Mouse (Mus musculus): Measurements from ENCODE around the gene Fermt1.
A peak's percentile ranks its signal among the peaks of the same experiment; 100 is the strongest.

Fermt1 gene

DNA sequence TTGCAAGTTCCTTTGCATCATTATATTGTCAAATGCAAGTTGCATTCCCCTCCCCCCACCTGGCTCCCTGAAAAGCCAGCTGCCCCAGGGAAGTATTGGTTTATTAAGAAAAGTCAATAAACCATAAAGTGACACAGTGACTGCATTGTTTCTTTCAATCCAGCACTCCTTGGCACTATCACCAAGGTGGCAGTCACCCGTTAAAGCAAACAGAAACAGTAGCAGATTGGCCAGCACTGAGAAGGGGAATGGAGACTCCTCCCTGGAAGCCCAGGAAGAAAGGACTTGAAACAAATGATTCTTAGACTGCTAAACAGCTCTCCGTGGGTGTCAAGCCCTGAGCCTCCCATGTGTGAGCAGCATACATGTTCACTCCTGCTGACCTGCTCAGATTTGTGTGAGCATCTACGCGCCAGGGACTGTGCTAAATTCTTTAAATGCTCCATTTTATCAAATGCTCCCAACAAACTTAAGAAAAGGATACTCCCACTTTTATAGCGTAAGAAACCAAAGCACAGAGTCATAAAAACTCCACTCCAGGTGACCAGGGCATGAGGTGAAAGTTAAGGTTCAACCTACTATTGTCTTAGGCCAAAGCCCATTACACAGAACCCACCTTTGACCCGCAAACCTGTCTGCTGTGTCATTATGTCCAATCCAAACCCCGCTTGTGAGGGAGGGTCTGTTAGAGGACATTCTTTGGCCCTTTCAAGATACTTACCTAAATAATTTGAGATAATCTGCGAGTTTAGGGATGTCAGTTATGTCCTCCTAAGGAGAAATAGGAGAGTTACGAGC is 23.4 kb downstream of the Fermt1 start:
- DNase-seq (ENCODE audit: low spot score), result no peak

DNA sequence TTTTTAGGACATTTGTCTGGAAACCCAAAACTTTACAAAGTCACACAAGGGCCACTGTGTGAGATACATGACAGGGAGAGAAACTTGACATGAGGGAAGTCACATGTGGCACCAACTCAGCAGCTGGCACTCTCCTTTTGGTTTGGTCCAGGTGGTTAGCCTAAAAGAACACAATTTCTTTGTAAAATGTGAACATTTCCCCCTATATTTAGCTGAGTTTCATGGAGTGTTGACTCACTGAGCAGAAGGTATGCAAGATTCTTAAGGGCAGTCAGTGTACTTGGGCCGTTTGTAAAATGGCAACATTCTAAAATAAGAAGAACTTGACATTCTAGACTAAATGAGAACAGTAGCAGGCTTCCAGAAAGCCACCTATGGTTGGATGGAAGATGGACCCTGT is 30.9 kb downstream of the Fermt1 start:
- DNase-seq (ENCODE audit: low spot score), result no peak

DNA sequence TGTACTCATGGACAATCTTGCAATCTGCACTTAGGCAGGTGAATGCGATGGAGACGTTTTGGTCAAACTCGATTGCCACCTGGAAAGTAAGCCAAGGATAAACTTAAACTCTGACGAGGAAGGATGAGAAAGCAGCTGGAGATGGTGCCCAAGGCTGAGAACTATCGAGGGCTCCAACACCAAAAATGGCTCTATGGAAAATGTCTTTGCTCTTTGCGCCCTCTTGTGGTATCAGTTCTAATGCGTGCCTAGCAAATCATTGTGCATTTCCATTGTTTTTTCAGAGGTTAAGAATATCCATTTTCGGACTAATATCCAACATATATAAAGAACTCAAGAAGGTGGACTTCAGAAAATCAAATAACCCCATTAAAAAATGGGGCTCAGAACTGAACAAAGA is 38.9 kb downstream of the Fermt1 start:
- DNase-seq (ENCODE audit: low spot score), result peak; percentile 79

DNA sequence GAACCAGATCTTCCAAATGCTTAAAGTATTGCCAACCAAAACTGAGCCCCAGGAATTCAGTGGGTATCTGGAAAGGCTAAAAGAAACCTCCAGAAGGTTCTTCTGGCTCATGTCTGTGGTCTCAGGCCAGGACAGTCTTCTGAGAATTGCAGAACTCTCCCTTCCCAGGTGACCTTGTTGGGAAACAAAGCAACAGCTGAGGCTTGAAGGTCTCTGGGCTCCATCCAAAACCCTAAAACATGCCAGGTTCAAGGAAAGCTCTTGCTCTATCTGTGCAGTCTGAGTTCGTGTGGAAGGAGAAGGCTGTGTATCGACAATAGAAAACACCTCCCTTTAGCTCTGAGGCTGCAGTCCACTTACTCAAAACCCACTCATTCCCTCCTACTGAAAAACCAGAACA is 40.7 kb downstream of the Fermt1 start:
- no peak for DNase-seq (ENCODE audit: low spot score)

DNA sequence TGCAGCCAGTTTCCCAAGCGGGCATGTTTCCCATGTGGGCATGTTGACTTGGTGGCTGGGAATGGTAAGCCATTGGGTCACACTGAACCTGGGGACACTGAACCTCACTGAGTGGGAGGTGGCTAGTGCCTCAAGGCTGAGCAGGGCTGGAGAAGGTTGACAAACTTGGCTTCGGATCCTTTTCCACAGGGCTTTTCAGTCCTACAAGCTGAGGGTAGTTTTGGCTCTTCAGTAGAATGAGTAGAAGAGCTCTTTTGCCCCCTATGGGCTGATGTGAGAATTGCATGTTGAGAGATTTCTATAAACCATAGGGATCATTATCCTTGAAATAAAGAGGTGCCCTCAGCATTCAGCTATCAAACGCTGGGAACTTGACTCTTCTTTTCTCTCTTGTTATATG is 42.2 kb downstream of the Fermt1 start:
- peak; percentile 91 for DNase-seq (ENCODE audit: low spot score)

DNA sequence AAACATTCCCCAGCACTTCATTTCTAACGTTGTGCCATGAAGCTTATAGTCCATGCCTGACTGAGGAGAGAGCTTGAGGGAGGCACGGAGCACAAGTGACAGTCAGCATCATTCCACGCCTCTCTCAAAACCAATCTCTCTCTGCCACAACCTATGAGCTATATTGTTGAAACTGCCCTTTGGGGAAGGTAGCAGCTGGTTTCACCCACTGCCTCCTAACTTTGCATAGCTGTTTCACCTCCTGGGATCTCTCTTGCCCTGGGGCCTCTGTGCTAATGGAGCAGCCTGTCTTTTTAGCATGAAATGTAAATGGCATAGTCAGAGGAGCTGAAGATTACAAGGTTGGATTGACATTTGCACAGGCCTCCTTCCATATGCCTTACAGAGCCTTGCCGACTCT is 43.6 kb downstream of the Fermt1 start:
- DNase-seq (ENCODE audit: low spot score), result peak; percentile 2

DNA sequence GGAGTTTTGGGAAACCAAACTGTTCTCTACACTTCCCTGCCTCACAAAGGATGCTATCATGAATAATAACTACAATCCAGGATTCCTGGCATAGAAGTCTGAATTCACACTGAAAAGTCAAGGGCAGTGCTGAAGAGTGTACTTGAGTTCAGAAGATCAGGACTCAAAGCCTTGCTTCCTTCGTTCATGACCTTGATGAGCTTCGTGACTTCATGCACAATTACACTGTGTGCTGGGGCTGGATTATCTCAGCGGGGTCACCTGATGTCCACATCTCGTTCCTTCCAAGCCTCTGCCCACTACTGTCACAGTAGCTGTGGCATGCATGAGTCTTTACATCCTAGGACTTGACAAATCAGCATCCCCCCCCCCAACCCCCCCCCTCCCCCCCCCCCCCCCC is 44.1 kb downstream of the Fermt1 start:
- no peak for DNase-seq (ENCODE audit: low spot score)

DNA sequence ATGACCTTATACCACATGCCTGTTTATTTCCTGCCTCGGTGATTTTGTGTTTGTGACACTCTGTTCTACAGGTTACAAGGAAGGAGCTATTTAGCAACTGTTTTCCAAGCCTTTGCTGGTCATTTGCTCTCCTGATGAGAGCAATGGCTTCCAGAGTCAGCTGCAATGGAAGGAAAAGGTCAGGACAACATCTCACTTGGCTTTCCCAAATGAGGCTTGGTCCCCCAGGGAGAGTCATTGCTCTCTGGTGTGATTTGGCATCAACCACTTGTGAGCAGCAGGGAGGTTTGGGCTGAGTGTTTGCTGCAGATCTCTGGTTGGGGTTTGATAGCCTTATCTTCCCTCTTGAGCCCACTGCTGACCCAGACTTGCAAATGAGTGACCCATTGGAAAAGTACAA is 45.1 kb downstream of the Fermt1 start:
- no peak for DNase-seq (ENCODE audit: low spot score)

DNA sequence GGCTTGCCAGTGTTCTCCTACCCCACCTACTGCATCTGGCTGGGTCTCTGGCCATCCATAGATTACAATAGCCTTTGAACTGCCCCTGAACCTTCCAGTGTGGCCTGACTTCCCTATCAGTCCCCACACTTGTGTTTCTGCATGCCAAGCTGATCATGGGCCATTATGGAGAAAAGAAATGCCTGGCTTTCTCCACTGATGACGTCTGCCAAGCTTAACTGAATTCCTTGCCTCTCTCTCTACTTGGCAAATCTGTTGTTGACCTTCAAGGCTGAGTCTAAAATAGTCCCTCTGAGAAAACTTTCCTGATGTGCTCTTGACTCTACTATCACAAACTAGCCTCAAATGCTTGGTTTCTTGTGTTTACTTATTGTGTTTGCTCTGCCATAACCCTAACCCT is 47.5 kb downstream of the Fermt1 start:
- DNase-seq (ENCODE audit: low spot score), result no peak

DNA sequence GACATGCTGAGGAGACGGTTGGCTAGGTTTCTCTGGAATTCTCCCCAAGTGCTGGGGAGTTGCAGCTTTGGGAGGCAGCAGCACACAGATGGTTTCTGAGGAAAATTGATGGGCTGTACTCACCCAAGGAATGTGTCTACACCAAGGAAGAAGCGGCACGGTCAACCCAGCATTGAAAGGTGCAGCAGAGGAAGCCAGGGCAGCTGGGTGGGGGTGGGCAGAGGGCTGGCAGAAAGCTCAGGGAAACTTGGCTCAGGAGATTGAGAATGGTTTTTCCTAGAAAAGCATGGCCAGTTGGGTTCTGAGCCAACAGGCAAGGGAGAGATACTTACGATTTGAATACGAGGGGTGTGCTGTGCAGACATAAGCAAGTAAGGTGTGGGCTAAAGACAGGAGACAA is 51.9 kb downstream of the Fermt1 start:
- DNase-seq (ENCODE audit: low spot score), result no peak

DNA sequence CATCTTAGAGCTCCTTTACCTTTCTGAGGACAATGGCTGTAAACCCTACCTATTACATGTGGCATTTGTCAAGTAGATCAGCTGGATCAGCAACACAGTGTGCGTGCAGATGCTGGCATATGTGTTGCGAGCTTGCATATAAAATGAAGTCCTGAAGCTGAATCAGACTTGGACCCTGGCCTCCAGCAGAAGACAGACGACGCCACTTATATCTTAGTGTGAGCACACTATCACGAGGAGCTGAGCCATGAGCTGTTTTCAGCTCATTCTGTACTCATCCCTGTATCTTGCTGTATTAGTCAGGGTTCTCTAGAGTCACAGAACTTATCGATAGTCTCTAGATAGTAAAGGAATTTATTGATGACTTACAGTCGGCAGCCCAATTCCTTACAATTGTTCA is 60.4 kb downstream of the Fermt1 start:
- no peak for DNase-seq (ENCODE audit: low spot score)

DNA sequence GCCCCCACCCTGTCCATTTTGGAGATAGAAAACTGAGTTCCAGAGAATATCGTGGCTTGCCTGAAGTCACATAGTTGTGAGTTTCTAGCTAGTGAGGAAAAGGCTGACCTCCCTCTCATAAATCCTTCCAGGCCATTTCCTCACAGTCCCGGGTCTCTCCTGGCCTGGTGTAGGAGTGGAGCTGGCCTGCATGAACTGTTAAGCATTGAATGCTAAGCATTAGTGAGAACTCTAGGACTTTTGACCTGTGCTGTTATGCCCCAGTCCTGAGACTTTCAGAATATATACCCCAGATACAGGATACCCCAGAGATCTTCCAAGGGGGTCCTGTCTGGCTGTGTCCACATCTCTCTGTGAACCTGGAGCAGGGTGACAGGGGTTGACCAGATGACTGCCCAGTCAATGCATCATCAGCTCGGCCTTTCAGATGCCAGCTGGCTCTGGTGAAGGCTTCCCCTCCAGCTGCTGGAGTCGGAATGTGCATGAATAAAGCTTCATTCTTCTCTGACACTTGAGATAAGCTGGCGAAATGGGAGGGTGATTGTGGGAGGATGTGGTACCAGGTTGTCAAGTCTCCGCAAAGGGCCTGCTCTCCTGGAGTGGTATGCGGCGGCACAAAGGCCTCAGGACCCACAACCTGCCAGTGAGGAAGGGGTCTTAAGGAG is 61.3 kb downstream of the Fermt1 start:
- DNase-seq (ENCODE audit: low spot score), result peak; percentile 4

DNA sequence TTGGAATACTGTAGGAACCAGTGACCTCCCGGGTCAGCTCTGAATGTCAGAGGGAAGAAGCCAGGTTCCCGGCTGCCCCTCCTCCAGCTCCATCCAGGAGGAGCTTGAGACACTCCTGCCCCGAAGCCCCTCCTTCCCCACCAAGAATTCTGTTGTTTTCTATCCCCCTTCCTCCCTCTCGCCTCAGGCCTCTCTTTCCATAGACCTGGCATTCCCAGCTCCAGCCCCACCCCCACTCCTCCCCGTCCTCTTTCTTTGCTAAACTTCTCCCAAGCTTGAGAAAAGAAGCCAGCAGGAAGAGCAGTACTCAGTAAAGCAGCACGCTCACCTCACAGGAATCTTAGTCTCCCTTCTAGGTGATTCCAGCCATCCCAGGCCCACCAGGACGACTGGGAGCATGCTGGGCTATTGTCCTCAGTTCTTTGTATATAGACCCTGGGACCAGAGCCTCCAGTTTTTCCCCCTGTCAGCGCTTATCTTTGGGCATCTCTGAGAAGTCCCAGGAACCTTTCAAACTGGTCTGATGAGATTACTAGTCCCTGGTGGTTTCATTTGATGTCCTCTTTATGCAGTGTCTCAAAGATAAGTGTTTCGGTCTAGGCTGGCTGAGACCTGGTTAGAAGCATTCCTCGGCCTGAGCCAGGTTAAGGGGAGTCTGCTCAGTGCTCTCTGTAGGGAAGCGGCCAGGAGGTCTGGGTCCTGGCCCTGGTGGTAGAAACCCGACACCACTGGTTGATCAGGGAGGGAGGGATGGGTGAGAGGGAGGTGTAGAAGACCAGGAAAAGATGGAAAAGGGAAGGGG is 64.7 kb downstream of the Fermt1 start, which contains the start of gene Lrrn4:
Gene Lrrn4, minus strand, starts transcription at position 48 of the 802 bp plus-strand sequence.
- peak; percentile 48 for DNase-seq (ENCODE audit: low spot score)

DNA sequence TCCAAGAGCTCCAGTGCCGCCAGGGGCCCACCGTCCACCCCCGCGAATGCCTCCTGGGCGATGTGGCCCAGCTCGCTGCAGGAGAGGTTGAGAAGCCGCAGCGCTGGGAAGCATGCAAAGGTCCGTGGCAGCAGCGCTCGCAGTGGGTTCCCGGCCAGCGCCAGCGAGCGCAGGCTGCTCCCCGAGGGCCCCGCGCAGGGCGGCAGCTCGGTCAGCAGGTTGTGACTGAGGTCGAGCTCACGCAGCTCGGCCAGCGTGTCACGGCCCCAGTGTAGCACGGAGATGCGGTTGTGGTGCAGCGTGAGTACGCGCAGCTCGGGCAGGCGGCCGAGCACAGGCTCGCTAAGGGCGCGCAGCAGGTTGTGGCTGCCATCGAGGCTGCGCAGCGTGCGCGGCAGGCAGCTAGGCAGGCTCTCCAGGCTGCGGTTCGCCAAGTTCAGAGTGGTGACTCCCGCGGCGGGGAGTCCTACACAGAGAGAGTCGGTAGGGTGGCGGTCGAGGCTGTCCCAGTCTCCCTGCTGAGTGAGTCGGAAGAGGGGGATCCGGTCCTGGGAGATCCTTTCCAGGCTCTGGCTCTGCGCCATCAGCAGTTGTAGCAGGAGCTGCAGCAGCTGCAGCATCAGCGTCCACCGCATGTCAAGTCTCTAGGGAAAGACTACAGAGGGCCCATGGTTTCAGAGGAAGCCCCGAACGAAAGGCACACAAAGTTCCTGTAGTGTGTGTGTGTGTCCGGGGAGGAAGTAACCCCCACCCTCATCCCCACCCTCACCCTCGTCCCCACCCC is 66.3 kb downstream of the Fermt1 start:
- peak; percentile 59 for DNase-seq (ENCODE audit: low spot score)

DNA sequence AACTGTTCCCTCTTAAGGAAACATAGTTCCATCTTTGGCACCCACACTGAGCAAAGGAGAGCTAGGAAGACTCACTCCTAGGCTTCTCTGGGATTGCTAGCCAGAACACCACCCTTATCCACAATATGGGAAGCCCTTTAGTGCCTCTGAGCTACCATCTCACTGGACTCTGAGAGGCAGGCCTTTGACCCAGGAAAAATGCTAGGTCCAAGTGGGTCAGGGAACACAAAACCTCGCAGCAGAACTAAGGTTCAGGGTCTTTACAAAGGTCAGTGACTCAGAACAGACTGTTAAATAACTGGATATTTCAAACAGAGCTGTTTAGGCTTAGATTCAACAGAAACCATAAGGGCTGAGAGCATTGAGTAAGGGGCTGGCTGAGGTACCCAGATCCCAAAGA is 68.7 kb downstream of the Fermt1 start:
- no peak for DNase-seq (ENCODE audit: low spot score)

DNA sequence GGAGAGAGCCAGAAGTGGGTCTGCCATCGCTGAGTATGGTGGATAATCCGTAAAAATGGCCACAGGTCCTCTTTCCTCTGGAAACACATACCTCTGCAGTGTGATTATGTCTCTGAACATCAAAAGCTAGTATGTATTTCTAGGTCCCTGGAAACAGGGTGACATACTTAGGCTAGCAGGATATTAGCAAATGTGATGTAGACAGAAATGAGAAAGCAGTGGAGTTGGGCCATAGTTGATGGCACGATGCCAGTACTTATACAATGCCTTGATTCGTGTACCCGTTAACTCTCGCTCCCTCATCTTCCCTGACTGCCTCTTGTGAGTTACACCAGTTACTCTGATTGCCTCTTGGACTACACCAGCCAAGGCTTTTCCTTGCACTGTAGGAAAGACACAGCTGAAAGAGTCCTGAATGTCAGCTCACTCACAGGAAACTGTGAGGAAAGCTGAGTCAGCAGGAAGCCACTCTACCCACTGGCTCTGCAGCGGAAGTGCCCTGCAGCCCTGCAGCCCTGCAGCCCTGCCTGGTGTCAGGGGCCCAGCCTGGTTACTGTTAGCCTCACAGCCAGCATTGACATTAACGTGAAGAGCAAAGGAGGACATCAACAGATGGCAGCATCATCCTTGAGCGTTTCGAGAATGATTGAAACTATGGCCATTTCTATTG is 71.9 kb downstream of the Fermt1 start:
- no peak for DNase-seq (ENCODE audit: low spot score)

DNA sequence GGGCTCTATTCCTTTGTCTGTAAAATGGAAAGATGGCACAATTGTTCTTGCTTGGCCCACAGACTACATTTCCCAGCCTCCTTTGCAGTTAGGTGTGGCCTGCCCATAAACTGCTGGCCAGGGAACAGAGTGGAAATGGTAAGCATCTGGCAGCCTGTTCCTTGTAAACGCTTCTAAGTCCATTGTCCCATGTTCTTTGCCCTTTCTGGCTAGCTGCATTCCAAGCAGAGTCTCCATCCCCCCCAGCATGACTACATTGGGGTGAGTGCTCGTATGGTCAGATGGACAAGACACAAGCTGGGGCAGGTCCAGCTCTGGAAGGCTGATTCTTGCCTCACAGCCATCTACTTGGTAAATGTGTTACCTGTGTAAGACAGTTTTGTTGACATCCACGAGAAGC is 74.0 kb downstream of the Fermt1 start:
- DNase-seq (ENCODE audit: low spot score), result no peak

DNA sequence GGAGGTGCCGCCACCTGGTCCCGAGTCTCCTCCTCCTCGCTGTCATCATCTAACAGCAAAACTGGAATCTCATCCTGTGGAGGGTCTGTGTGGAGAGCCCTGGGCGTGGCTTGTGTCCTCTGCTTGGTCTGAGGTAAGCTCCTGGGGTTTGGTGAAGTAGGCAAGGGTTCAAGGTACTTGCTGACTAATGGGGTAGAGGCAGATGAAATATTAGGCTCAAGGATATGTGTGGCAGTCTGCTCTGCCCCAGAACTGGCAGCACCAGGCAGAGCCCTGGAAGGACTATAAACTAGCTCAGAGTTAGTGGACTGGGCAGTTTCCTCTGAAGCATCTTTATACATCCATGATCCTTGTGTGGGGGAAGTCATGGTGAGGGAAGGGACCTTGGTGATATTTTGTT is 75.4 kb downstream of the Fermt1 start:
- DNase-seq (ENCODE audit: low spot score), result no peak

DNA sequence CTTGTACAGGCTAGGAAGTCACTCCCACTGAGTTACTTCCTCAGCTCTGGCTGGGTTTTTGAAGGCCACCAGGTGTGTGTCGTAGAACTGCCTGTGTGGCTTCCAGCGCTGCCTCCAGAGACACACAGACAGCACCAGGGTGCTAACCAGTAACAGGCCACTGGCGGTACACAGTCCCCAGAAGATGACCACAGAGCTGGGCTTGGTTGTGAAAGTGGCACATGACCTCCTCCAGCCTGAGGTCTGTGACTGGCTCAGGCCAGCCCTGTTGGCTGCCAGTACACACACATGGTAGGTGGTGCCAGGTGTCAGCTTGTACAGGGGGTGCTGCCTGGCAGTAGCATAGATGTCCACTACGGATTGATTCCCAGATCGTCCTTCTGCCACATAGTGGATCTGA is 76.0 kb downstream of the Fermt1 start:
- DNase-seq (ENCODE audit: low spot score), result no peak

DNA sequence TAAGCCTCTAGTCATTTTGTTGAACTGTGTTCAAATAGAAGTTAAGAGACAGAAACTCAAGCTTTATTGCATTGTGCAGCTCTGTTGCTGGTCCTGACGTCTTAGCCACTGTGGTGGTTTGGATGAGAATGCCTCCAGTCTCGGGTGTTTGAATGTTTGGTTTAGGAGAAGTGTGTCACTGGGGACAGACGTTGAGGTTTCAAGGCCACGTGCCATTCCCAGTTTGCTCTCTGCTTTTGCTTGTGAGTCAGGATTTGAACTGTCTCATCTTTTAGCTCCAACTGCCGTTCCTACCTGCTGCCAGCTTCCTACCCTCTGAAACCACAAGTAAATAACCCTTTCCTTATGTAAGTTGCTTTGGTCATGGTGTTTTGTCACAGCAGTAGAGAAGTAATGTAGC is 78.2 kb downstream of the Fermt1 start:
- no peak for DNase-seq (ENCODE audit: low spot score)

DNA sequence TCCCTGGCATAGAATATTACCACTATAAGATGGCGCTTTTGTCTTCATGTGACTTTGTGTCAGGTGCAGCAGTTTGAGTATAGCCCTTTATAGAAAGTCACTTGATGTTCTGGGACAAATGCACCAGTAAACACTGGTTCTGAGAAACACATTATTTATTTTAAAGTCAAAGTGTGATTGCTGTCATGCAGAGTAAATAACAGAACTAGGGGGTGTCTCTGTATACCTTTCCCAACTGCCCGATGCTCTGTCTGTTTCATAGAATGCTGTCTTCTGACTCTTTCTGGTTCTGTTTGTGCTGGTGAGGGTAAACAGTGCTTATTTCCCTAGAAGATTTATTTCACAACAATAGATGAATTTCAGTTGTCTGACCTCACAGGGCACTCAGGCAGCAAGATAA is 82.4 kb downstream of the Fermt1 start:
- no peak for DNase-seq (ENCODE audit: low spot score)

DNA sequence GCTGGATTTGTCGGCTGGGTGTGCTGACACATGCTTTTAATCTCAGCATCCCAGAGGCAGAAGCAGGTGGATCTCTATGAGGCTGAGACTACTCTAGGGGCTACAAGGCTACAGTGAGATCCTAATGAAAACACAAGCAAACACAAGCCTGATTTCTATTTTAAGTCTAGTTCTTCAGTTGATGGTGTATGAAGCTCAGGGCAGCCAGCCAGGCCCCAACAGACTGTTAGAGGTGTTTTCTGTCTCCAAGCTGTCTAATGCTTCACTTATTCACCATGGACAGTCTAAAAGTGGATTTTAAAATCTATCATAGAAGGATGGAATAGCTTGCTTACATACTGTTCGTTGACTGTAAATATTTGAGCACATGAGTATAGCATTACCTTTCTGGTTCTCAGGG is 84.2 kb downstream of the Fermt1 start:
- no peak for DNase-seq (ENCODE audit: low spot score)

Data from embryo, embryonic 10.5 days (tissue).